Mouse (Mus musculus) macrophage (primary cell): ENCODE measurements around the gene Spata1. TPM values are rescaled to one million over a fixed set of nuclear protein-coding genes. Genes with fewer than 3 reads are reported as not detected.

ENCODE experiments used
- H3K27ac ChIP-seq: fragments of 350-480 bp; formaldehyde crosslinking; 2 replicates; pipeline ENCODE4 v1.9.0; 2021
- H3K36me3 ChIP-seq: fragments of 350-480 bp; formaldehyde crosslinking; 2 replicates; pipeline ENCODE4 v1.9.0; 2021; ENCODE audit errors: inconsistent target
- H3K4me3 ChIP-seq: fragments of 350-480 bp; formaldehyde crosslinking; 2 replicates; pipeline ENCODE4 v1.9.0; 2021; ENCODE audit errors: inconsistent target
- H3K79me2 ChIP-seq: fragments of 350-480 bp; formaldehyde crosslinking; 2 replicates; pipeline ENCODE4 v1.9.0; 2021; ENCODE audit errors: inconsistent target
- WGBS: methylation state at CpG from one replicate; pipeline ENCODE4 v1.1.7; 2026; ENCODE audit warnings: inconsistent platforms; ENCODE audit not compliant: missing documents; 5-methylcytosine and 5-hydroxymethylcytosine counted together
- polyA plus RNA-seq: library from polyadenylated mRNA; stranded (reverse); fragments of 250-400 nt; gene quantifications from 3 replicates; pipeline ENCODE4 v1.2.4, GENCODE M21; 2018; ENCODE audit warnings: inconsistent platforms

The Spata1 gene
- polyA plus RNA-seq, 1 experiment from 2014 or later = 3.2 TPM

- H3K79me2 ChIP-seq = no peaks in the 10 kb centered on the region
- 92% methylated on average over 7 of the region's 8 CpGs for WGBS
- H3K36me3 ChIP-seq = no peaks in the 10 kb centered on the region
- H3K4me3 ChIP-seq = no peak overlapping the region
- no peak overlapping the region for H3K27ac ChIP-seq
Observed at GRCm38 (mm10) chr3:146494941-146495340, 4.6 kb downstream of the Spata1 start.

- H3K79me2 ChIP-seq = no peaks in the 10 kb centered on the region
- no peak overlapping the region for H3K4me3 ChIP-seq
- no peaks in the 10 kb centered on the region for H3K36me3 ChIP-seq
- WGBS = 97% methylated on average over 4 of the region's 4 CpGs
- H3K27ac ChIP-seq = no peak overlapping the region
Observed at GRCm38 (mm10) chr3:146486464-146486863, 13.1 kb downstream of the Spata1 start.

GRCm38 (mm10) chr3:146482044-146482443 lies 17.5 kb downstream of the Spata1 start:
- Histone ChIP-seq H3K36me3 (no peaks in the 10 kb centered on the region), H3K4me3 (no peak overlapping the region), H3K79me2 (no peaks in the 10 kb centered on the region), H3K27ac (no peak overlapping the region)
- 73% methylated on average over 2 of the region's 2 CpGs for WGBS

GRCm38 (mm10) chr3:146474428-146474827 lies 25.1 kb downstream of the Spata1 start:
- no peaks in the 10 kb centered on the region for H3K79me2 ChIP-seq
- H3K36me3 ChIP-seq = no peaks in the 10 kb centered on the region
- H3K4me3 ChIP-seq = no peak overlapping the region
- H3K27ac ChIP-seq = no peak overlapping the region
- WGBS = 87% methylated on average over 3 of the region's 3 CpGs

GRCm38 (mm10) chr3:146473741-146474140 lies 25.8 kb downstream of the Spata1 start:
- Histone ChIP-seq H3K4me3 (no peak overlapping the region), H3K79me2 (no peaks in the 10 kb centered on the region), H3K36me3 (no peaks in the 10 kb centered on the region), H3K27ac (no peak overlapping the region)

GRCm38 (mm10) chr3:146472657-146473056 lies 26.9 kb downstream of the Spata1 start:
- H3K79me2 ChIP-seq = no peaks in the 10 kb centered on the region
- WGBS = 97% methylated on average over 4 of the region's 4 CpGs
- H3K4me3 ChIP-seq = no peak overlapping the region
- no peak overlapping the region for H3K27ac ChIP-seq
- H3K36me3 ChIP-seq = no peaks in the 10 kb centered on the region

- H3K4me3 ChIP-seq = no peak overlapping the region
- H3K27ac ChIP-seq = no peak overlapping the region
- 96% methylated on average over 2 of the region's 2 CpGs for WGBS
- H3K79me2 ChIP-seq = no peaks in the 10 kb centered on the region
- H3K36me3 ChIP-seq = no peaks in the 10 kb centered on the region
Observed at GRCm38 (mm10) chr3:146469226-146469625, 30.3 kb downstream of the Spata1 start.

- Histone ChIP-seq H3K36me3 (peaks cover 4% of the 10 kb centered on the region; the same call in 1 of the 2 replicates), H3K27ac (no peak overlapping the region), H3K4me3 (no peak overlapping the region), H3K79me2 (no peaks in the 10 kb centered on the region)
- 80% methylated on average over 2 of the region's 2 CpGs for WGBS
Observed at GRCm38 (mm10) chr3:146462939-146463338, 36.6 kb downstream of the Spata1 start.

- Histone ChIP-seq H3K79me2 (peaks cover 20% of the 10 kb centered on the region; the same call in 1 of the 2 replicates), H3K4me3 (no peak overlapping the region; the same call in 1 of the 2 replicates), H3K27ac (no peak overlapping the region), H3K36me3 (peaks cover 15% of the 10 kb centered on the region)
- WGBS = 88% methylated on average over 5 of the region's 5 CpGs
Observed at GRCm38 (mm10) chr3:146451375-146451774, 48.2 kb downstream of the Spata1 start.

- Histone ChIP-seq H3K27ac (peak overlapping the region; percentile 72), H3K79me2 (peaks cover 20% of the 10 kb centered on the region; the same call in 1 of the 2 replicates), H3K4me3 (peak overlapping the region; percentile 46), H3K36me3 (peaks cover 6% of the 10 kb centered on the region; the same call in 1 of the 2 replicates)
- under 1% methylated on average over 28 of the region's 29 CpGs for WGBS
Observed at GRCm38 (mm10) chr3:146450371-146450841, 49.1 kb downstream of the Spata1 start.

- no peaks in the 10 kb centered on the region; the same call in 1 of the 2 replicates for H3K36me3 ChIP-seq
- 66% methylated on average over 9 of the region's 9 CpGs for WGBS
- peak within 1 kb of the TSS; percentile 72 for H3K27ac ChIP-seq
- peak within 1 kb of the TSS; percentile 46 for H3K4me3 ChIP-seq
- H3K79me2 ChIP-seq = peaks cover 20% of the 10 kb centered on the region; the same call in 1 of the 2 replicates
Observed at GRCm38 (mm10) chr3:146449745-146450250, 49.8 kb downstream of the Spata1 start, which contains the start of gene Ctbs. Gene Ctbs, plus strand, starts transcription at chr3:146449795.

GRCm38 (mm10) chr3:146448969-146449368 lies 50.6 kb downstream of the Spata1 start:
- Histone ChIP-seq H3K27ac (no peak overlapping the region), H3K36me3 (no peaks in the 10 kb centered on the region), H3K4me3 (no peak overlapping the region), H3K79me2 (peaks cover 20% of the 10 kb centered on the region; the same call in 1 of the 2 replicates)
- WGBS = 75% methylated on average over 6 of the region's 6 CpGs

- WGBS = 96% methylated on average over 10 of the region's 10 CpGs
- H3K36me3 ChIP-seq = no peaks in the 10 kb centered on the region
- H3K4me3 ChIP-seq = no peak overlapping the region
- no peak overlapping the region for H3K27ac ChIP-seq
- peaks cover 20% of the 10 kb centered on the region; the same call in 1 of the 2 replicates for H3K79me2 ChIP-seq
Observed at GRCm38 (mm10) chr3:146448372-146448771, 51.2 kb downstream of the Spata1 start.

GRCm38 (mm10) chr3:146447598-146447997 lies 52.0 kb downstream of the Spata1 start:
- Histone ChIP-seq H3K27ac (no peak overlapping the region), H3K79me2 (peaks cover 18% of the 10 kb centered on the region; the same call in 1 of the 2 replicates), H3K36me3 (no peaks in the 10 kb centered on the region), H3K4me3 (no peak overlapping the region)
- WGBS = 94% methylated on average over 3 of the region's 3 CpGs

- Histone ChIP-seq H3K4me3 (no peak overlapping the region), H3K36me3 (no peaks in the 10 kb centered on the region), H3K27ac (no peak overlapping the region), H3K79me2 (peaks cover 14% of the 10 kb centered on the region; the same call in 1 of the 2 replicates)
- WGBS = 92% methylated on average over 5 of the region's 5 CpGs
Observed at GRCm38 (mm10) chr3:146447156-146447555, 52.4 kb downstream of the Spata1 start.
